Mouse (Mus musculus): ENCODE results near the gene Arhgef10l.
A peak's percentile ranks its signal among the peaks of the same experiment; 100 is the strongest.

Arhgef10l gene

GRCm38 (mm10) chr4:140665760-140666159 is at the start of gene Arhgef10l:
Gene Arhgef10l, minus strand, starts transcription at chr4:140666012.
- peak; percentile 74 to 83 for DNase-seq (ENCODE audit: low spot score in 2 of 2)

GRCm38 (mm10) chr4:140714586-140714985 is 48.8 kb upstream of the Arhgef10l start:
- DNase-seq (ENCODE audit: low spot score in 2 of 2) = no peak

DNA sequence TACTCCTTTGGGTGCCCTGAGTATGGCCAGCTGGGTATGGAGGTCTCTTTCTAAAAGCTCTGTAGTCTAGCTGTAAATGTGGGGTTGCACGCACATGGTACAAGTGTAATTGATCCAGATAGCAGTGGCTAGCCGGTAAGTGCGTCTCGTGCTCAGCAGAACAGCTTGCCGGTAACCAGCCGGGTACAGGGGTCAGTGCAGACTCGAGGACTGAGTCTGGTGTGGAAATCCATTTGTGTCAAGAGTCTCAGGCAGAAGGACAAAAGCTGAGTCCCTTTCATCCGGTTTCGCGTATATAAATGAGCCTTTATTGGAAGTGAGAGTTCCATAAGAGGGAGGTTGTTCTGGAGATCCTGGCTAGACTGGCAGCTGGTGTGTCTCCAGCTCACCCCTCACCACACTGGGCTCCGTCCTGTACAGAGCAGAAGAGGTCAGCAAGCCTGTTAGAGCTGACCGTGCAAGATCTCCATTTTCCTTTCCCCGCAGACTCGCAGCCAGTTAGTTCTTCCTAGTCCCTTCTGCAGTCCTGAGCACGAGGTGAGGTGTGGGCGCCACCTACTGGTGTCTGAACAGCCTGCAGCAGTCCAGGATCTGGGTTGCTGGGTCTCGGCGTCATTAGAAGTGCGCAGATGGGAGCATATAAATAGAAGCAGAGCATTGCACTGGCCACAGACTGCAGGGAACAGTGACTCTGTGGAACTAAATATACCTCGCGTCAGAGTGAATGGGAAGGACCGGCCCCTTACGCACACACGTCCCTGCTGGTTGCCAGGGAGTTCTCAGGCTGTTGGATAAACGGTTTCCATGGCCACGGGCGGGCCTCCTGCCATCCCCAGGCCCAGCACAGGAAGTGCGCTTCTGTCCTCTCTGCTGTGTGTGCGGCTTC is 47.9 kb upstream of the Arhgef10l start:
- peak; percentile 84 to 91 for DNase-seq (ENCODE audit: low spot score in 2 of 2)

DNA sequence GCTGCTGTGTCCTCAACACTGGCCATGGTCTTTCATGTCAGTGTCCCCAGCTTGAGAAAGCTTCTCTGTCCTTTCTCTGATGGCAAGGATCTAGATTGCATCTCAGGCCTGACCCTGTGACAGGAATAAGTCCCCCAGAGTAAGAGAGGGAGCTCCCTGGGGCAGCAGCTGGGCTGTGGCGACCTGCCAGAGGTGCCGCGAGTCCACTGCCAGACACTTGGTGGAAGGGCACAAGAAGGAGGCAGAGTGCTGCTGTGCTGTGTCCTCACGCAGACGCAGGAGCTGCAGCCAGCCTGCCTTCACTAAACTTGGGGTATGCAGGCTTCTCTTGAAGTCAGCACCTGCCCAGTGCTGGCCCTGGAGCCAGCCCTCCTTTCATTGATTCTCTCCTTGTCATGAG is 45.5 kb upstream of the Arhgef10l start:
- DNase-seq (ENCODE audit: low spot score in 2 of 2) = no peak

GRCm38 (mm10) chr4:140710781-140711180 is 45.0 kb upstream of the Arhgef10l start:
- DNase-seq (ENCODE audit: low spot score in 2 of 2) = no peak

DNA sequence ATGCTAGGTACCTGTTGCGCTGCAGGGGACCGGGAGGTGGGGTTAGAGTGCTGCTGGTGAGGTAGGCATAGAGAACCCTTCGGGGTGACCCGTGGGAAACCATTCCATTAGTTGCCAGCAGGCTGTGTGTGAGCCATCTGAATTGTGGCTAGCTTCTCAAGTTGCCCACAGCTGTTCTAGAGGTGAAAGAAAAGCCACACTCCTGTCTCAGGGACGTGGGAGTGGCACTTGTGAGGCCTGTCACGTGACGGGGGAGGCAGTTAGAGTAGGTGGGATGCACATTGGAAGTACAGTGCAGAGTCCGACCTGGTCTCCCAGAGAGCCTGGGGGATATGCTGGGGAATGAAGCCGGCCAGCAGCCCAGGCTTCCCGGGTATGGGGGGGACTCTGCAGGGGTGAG is 43.8 kb upstream of the Arhgef10l start:
- no peak for DNase-seq (ENCODE audit: low spot score in 2 of 2)

GRCm38 (mm10) chr4:140709111-140709510 is 43.3 kb upstream of the Arhgef10l start:
- no peak for DNase-seq (ENCODE audit: low spot score in 2 of 2)

GRCm38 (mm10) chr4:140708297-140708927 is 42.6 kb upstream of the Arhgef10l start:
- no peak for DNase-seq (ENCODE audit: low spot score in 2 of 2)

- DNase-seq (ENCODE audit: low spot score in 2 of 2) = no peak
Measured at GRCm38 (mm10) chr4:140707615-140708014, 41.8 kb upstream of the Arhgef10l start.

- DNase-seq (ENCODE audit: low spot score in 2 of 2) = no peak
Measured at GRCm38 (mm10) chr4:140704166-140704565, 38.4 kb upstream of the Arhgef10l start.

GRCm38 (mm10) chr4:140703636-140704035 is 37.8 kb upstream of the Arhgef10l start:
- no peak for DNase-seq (ENCODE audit: low spot score in 2 of 2)

DNA sequence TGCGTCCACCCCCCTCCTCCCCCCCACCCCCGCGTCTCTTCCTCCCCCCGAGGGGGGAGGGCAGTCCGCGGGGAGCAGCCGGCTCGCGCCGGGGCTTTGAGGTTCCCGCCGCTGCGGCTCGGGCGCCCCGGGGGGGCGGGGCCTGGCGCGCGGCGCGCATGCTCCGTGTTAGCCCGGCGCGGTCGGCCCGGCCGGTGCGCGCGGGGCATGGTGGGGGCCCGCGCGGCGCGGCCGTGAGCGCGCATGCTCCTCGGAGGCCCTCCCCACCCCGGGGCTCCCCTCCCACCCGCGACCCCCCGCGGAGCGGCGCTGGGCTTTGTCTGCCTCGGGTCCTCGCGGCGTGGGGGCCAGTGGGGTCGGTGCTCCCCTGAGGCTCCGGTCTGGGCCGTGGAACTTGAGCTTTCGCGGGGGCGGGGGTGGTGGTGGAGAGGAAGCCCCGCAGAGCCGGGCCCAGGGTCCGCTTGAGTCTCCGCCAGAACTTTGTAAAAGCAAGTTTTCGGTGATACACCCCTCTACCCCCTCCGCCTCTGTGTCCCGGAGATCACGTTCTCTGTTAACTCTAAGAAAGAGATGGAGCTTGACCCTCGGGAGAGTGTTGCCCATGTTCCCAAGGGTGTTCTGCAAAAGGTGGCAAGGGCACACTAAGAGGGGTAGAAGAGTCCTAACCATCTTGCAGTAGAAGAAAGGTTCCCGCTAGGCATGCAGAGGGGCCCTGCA is 37.0 kb upstream of the Arhgef10l start:
- DNase-seq (ENCODE audit: low spot score in 2 of 2) = peak; percentile 81 to 83

DNA sequence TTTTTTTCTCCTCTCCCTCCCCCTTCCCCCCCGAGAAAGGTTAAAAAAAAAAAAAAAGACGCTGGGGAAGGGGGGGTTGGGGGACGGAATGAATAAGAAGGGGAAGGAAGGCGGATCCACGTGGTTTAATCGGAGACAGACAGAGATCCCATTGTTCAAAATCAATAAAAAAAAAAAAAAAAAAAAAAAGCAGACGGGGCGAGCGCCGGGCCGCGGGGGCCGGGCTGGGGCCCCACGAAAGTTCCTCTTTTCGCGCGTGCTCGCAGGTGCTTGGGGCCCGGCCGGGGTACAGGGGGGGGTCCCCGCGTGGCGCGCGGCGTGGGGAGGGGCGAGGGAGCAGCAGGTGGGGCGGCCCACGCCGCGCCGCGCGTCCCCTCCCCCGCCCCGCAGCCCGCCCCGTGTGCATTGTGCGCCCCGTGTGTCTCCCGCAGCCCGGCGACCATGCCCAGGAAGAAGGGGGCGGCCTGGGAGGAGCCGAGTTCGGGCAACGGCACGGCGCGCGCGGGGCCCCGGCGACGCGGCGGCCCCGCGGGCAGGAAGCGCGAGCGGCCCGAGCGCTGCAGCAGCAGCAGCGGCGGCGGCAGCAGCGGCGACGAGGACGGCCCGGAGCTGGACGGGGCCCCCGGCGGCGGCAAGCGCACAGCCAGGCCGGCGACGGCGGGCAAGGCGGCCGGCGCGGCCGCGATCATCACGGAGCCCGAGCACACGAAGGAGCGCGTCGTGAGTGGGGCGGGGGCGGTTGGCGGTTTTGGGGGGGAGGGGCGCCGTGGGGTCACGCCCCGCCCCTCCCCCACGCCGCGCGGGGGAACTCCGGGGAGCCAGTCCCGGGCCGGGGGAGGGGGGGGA is 36.1 kb upstream of the Arhgef10l start:
- no peak for DNase-seq (ENCODE audit: low spot score in 2 of 2)

- peak; percentile 83 for DNase-seq (ENCODE audit: low spot score in 2 of 2)
Measured at GRCm38 (mm10) chr4:140701049-140701715, 35.4 kb upstream of the Arhgef10l start.

GRCm38 (mm10) chr4:140700269-140701018 is 34.6 kb upstream of the Arhgef10l start, which contains the start of gene Rcc2:
Gene Rcc2, plus strand, starts transcription at chr4:140700541.
- DNase-seq (ENCODE audit: low spot score in 2 of 2) = no peak

DNA sequence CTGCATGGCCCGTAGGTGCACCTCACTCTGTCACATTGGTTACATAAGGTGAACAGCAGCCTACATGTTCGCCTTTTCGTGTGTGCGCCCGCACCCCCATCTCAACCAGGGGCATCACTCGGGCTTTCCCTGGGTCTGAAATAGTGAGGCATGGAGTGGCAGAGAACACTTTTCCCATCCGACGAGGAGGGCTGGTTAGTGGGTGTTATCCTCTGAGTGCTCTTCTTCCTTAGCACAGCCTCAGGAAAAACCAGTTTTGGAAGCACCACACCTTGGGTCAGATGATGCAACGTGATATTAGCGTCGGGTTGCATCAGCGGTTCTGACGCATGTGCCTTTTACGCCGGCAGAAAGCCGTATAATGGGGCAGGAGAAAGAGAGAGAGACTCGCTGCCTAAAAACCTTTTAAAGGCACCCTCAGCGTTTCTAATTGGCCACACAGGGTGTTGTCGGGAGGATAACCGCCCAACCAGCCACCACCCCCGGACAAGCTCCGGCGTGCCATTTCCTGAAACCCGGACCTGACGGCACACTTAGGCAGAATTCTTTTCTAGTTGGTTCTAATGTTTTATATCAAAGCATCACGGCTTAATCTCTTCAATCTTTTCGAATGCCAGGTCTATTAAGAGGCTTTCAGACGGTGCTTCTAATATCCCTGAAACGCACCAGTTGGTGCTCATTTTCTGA is 33.8 kb upstream of the Arhgef10l start:
- peak; percentile 67 to 69 for DNase-seq (ENCODE audit: low spot score in 2 of 2)

- DNase-seq (ENCODE audit: low spot score in 2 of 2) = no peak
Measured at GRCm38 (mm10) chr4:140695675-140696585, 30.1 kb upstream of the Arhgef10l start.

- DNase-seq (ENCODE audit: low spot score in 2 of 2) = no peak
Measured at GRCm38 (mm10) chr4:140695146-140695545, 29.3 kb upstream of the Arhgef10l start.
